Mouse (Mus musculus) gastrocnemius, adult 18-20 months (tissue): ENCODE results near the gene P2ry6. TPM values are rescaled to one million over a fixed set of nuclear protein-coding genes. Genes with fewer than 3 reads are reported as not detected.

Experiments used
- DNase-seq: peaks from one replicate; pipeline ENCODE4 v3.0.0; 2021; ENCODE audit warnings: low spot score
- total RNA-seq, 2 experiments: library from RNA; stranded (reverse); gene quantifications; 2 replicates each; pipeline ENCODE4 v1.2.3; 2021

The P2ry6 gene
- total RNA-seq, 2 experiments from 2014 or later = 0.59 to 0.90 TPM

GRCm38 (mm10) chr7:100990636-100991311 lies 16.3 kb upstream of the P2ry6 start:
- DNase-seq = peak; percentile 79

GRCm38 (mm10) chr7:100988092-100988491 lies 13.6 kb upstream of the P2ry6 start:
- DNase-seq = peak; percentile 87

DNA sequence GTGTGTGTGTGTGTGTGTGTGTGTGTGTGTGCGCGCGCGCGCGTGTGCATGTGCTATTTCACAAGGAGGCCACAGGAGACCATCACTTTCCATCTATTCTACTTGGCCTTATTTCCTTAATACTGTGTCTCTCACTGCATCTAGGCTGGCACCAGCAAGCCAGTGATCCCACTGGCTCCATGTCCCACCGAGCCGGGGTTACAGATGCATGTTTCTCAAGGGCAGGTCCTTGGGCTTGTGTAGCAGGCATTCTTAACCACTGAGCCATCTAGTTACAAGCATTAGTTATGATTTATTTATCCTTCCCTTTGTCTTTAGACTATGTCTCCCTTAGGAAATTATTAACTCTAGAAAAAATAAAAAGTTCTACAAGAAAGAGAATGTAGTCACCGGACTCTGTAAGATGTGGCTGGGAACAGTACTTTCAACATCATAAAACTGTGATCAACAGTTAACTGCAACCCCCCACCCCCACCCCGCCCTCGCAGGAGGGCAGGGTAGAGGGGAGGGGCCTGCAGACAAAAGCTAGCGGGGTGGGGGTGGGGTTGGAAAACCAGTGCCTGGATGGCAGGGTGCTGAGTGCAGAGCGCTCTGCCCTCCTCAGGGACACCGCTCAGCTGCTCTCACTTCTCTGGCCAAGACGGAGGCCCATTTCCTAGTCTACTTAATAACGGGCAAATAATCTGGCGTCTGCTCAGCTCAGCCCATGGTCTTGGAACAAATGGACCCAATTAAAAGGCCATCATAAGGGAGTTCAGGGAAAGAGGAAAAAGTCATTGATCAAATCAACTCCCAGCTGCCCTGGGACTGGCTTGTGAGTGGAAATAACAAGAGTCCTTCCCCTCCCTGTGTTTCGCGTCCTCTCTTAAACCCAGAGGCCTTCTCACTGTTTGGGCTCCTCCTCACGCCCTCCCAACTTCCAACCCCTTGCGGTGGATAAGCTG lies 10.3 kb upstream of the P2ry6 start:
- DNase-seq = peak; percentile 37

GRCm38 (mm10) chr7:100979175-100979574 lies 4.7 kb upstream of the P2ry6 start:
- peak; percentile 57 for DNase-seq

- DNase-seq = no peak
Measured at GRCm38 (mm10) chr7:100978171-100978570, 3.7 kb upstream of the P2ry6 start.

DNA sequence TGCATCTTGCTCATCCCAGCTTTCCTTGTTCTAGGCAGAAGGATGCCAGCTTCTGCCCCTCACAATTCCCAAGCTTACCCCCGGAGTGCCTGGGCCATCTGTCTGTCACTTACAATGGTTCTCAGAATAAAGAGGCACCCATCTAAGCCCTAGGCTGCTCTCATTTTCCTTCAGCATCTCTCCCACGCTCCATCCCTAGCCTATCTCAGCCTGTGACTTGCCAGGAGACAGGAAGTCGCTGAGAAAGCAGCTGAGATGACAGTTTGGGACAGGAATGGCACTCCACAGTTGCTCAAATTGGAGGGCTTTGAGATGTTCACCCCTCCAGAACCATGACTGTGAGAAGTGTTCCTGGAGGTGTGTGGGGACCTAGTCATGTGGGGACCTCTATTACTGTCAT lies 1.6 kb downstream of the P2ry6 start:
- DNase-seq = no peak

- no peak for DNase-seq
Measured at GRCm38 (mm10) chr7:100968874-100969659, 5.4 kb downstream of the P2ry6 start.

GRCm38 (mm10) chr7:100968376-100968775 lies 6.1 kb downstream of the P2ry6 start:
- no peak for DNase-seq

- peak; percentile 55 for DNase-seq
Measured at GRCm38 (mm10) chr7:100967850-100968249, 6.6 kb downstream of the P2ry6 start.

- no peak for DNase-seq
Measured at GRCm38 (mm10) chr7:100966014-100966413, 8.4 kb downstream of the P2ry6 start.

DNA sequence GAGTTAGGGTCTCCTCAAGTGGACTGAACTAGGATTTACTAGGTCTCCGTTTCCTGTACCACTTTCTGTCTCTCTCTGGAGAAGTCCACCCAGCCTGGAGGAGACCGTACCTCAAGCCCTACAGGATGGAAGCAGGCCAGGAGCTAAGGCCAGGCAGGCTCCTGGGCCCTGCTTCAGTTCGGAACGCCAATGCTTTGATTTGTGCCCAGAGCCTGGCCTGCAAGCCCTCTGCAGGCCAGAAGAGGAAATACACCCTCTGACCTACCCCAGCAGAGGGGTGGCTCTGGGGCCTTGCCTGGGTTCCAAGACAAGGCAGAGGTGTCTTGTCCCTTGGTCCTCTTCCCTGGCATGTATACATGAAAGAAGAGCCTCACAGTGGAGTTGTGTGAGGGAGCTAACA lies 9.4 kb downstream of the P2ry6 start:
- DNase-seq = peak; percentile 43

GRCm38 (mm10) chr7:100964242-100964641 lies 10.2 kb downstream of the P2ry6 start:
- DNase-seq = no peak

GRCm38 (mm10) chr7:100963381-100963780 lies 11.1 kb downstream of the P2ry6 start:
- DNase-seq = no peak

- DNase-seq = no peak
Measured at GRCm38 (mm10) chr7:100961146-100961545, 13.3 kb downstream of the P2ry6 start.

DNA sequence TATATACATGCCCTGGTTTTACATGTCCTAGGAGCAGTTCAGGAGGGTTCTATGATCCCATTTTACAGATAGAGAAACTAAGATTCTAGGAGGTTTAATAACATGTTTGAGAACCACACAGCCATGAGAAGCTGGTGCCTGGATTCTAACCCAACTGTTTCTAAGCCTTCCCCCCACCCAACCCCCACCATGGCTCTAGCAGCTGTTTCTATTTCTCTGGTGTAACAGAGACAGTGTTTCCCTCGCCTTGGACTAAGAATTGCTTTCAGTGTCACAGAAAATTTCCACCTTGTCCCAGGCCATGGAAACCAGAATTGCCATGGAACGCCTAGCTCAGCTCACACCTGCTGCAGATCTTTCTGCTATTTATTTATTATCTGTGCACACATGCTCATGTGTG lies 14.0 kb downstream of the P2ry6 start:
- no peak for DNase-seq

DNA sequence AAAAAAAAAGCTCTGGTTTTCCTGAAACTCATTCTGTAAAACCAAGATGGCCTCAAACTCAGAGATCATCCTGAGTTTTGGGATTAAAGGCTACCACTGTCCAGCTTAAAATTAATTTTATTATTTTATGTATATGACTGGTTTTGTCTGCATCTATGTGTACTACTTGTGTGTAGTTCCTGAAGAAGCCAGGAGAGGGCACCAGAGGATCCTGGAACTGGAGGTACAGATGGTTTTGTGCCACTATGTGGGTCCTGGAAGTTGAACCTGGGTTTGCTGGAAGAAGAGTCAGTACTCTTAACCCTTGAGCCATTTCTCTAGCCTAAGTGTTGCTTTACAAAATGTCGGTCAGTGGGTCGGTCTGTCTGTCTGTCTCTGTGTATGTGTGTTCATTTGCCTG lies 16.0 kb downstream of the P2ry6 start:
- no peak for DNase-seq

DNA sequence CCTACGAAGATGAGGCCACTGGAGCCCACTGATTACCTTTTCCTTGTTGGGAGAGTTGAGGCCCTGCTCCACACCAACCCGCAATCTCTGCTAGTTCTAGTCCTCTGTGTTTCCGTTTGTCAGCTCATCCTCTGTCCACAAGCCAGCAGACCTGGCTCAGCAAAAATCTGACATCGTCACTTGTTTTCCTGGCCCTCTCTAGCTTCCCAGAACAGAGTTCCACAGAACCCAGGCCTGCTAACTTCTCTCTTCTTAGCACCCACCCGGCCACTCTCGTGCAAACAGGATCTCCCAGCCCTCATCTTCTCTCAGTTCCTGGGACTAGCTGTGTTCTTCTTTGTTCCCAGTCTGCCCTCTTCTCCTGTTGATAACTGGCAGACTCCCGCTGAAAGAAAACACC lies 21.8 kb downstream of the P2ry6 start:
- no peak for DNase-seq

GRCm38 (mm10) chr7:100951903-100952302 lies 22.5 kb downstream of the P2ry6 start:
- DNase-seq = no peak

GRCm38 (mm10) chr7:100950481-100951010 lies 23.9 kb downstream of the P2ry6 start:
- DNase-seq = no peak

GRCm38 (mm10) chr7:100950031-100950430 lies 24.4 kb downstream of the P2ry6 start:
- DNase-seq = no peak

DNA sequence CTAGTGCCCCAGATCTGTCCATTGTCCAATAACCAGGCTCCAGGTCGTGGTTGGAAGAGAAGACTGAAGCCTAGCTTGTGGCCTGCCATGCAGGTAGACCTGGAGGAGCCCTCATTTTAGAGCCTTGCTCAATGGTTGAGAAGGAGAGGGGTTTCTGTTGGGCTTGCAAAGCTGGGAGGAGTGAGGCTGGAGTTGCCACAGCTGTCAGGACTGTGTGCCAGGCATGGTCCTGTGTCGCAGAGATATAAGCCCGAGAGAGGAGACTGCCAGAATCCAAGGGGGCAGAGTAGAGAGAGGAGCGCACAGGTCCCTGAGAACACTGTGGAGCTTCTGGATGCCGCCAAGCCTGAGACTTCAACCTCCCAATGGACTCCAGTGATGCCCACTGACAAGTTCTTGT lies 29.7 kb downstream of the P2ry6 start:
- no peak for DNase-seq

- DNase-seq = no peak
Measured at GRCm38 (mm10) chr7:100944306-100944705, 30.1 kb downstream of the P2ry6 start.
